ENCODE assay signal across 8 mouse cellular contexts in genomic region chr11:76655106-76655505, GRCm38 (mm10). TPM values are rescaled to one million over a fixed set of nuclear protein-coding genes. Genes with fewer than 3 reads are reported as not detected.
A peak's percentile ranks its signal among the peaks of the same experiment; 100 is the strongest.
DNase-seq lines count a peak whose midpoint lies in the region; ATAC-seq lines count a peak whose summit lies in the region.

No protein-coding gene starts in this region.

- H3K9me3 ChIP-seq in megakaryocyte, embryonic 14.5 days: 0 out of 2 replicates have a peak, but pooled peaks cover 2% of the 10 kb centered on the region
- H3K9me3 ChIP-seq in intestine, embryonic 15.5 days: no peaks in the 10 kb centered on the region
- no peaks in the 10 kb centered on the region for H3K9me3 ChIP-seq in liver, embryonic 15.5 days (replicated peaks)

- peak overlapping the region; percentile 15 for H3K4me3 ChIP-seq in megakaryocyte, embryonic 14.5 days (replicated peaks)
- H3K4me3 ChIP-seq in intestine, embryonic 15.5 days (replicated peaks): 0 out of 2 replicates have a peak overlapping the region, but pooled peaks have one; percentile 11
- H3K4me3 ChIP-seq in liver, embryonic 15.5 days (replicated peaks): no peak overlapping the region

- ATAC-seq in megakaryocyte, adult 5-6 weeks (ENCODE audit: poor library complexity, severe bottlenecking): no peak
- no peak for ATAC-seq in intestine, embryonic 15.5 days
- no peak for ATAC-seq in liver, embryonic 15.5 days (ENCODE audit: insufficient read depth)

- H3K27me3 ChIP-seq in megakaryocyte, embryonic 14.5 days (replicated peaks): peaks cover 60% of the 10 kb centered on the region
- no peaks in the 10 kb centered on the region for H3K27me3 ChIP-seq in intestine, embryonic 15.5 days (replicated peaks)
- no peaks in the 10 kb centered on the region for H3K27me3 ChIP-seq in liver, embryonic 15.5 days

- peaks cover 4% of the 10 kb centered on the region; the same call in 1 of the 2 replicates for H3K4me1 ChIP-seq in megakaryocyte, embryonic 14.5 days
- H3K4me1 ChIP-seq in intestine, embryonic 15.5 days (replicated peaks): peaks cover 7% of the 10 kb centered on the region; the same call in 1 of the 2 replicates
- no peaks in the 10 kb centered on the region for H3K4me1 ChIP-seq in liver, embryonic 15.5 days (replicated peaks)

- no peaks in the 10 kb centered on the region for H3K36me3 ChIP-seq in megakaryocyte, embryonic 14.5 days (replicated peaks; ENCODE audit: low read length)
- H3K36me3 ChIP-seq in intestine, embryonic 15.5 days: no peaks in the 10 kb centered on the region
- H3K36me3 ChIP-seq in liver, embryonic 15.5 days (replicated peaks): no peaks in the 10 kb centered on the region

- H3K9ac ChIP-seq in intestine, embryonic 15.5 days: no peak overlapping the region
- H3K9ac ChIP-seq in liver, embryonic 15.5 days: no peak overlapping the region

- 5% methylated on average over 10 of the region's 10 CpGs for WGBS in intestine, embryonic 15.5 days
- 6% methylated on average over 10 of the region's 10 CpGs for WGBS in liver, embryonic 15.5 days (ENCODE audit: insufficient replicate concordance)

- peak; percentile 26 for DNase-seq in adrenal gland, postnatal 25 days
- peak; percentile 30 for DNase-seq in fibroblast of lung, adult 2 months (ENCODE audit: low read depth)
- DNase-seq in right cerebral cortex, postnatal 14 days: peak; percentile 65
- no peak for DNase-seq in T-cell, adult 2 months (ENCODE audit: low spot score)

- no peak overlapping the region for H3K27ac ChIP-seq in intestine, embryonic 15.5 days
- H3K27ac ChIP-seq in liver, embryonic 15.5 days (replicated peaks): no peak overlapping the region

- peak overlapping the region; percentile 52 for H3K4me2 ChIP-seq in intestine, embryonic 15.5 days (replicated peaks)
- H3K4me2 ChIP-seq in liver, embryonic 15.5 days: peak overlapping the region; percentile 39; the same call in 1 of the 2 replicates

RNA-seq across cellular contexts. Expression of gene Bhlha9, which starts 17.2 kb away (rescaled TPM):
- not detected in 2 replicates for polyA plus RNA-seq in megakaryocyte, embryonic 14.5 days (2012; ENCODE audit: insufficient read depth, low replicate concordance)
- 0.18 TPM in 1 of 2 replicates, not detected in the other for total RNA-seq in megakaryocyte, adult 5-6 weeks (2015)
- total RNA-seq in megakaryocyte, adult 5-6 weeks (2017): not detected in 2 replicates
- total RNA-seq in adrenal gland, postnatal 25 days (2021): not detected in 2 replicates
- polyA plus RNA-seq in intestine, embryonic 15.5 days (2015; fragmentation: Nextera tagmentation; extraction: Ambion mirVana): 0.14 and 0.19 TPM in 2 replicates
- not detected in 2 replicates for polyA plus RNA-seq in liver, embryonic 15.5 days (2015; fragmentation: Nextera tagmentation; extraction: Ambion mirVana)

RNA-seq across cellular contexts. Expression of gene Trarg1, which starts 24.5 kb away (rescaled TPM):
- polyA plus RNA-seq in megakaryocyte, embryonic 14.5 days (2012; ENCODE audit: insufficient read depth, low replicate concordance): 0.06 TPM in 1 of 2 replicates, not detected in the other
- not detected in 2 replicates for total RNA-seq in megakaryocyte, adult 5-6 weeks (2015)
- total RNA-seq in megakaryocyte, adult 5-6 weeks (2017): not detected in 2 replicates
- total RNA-seq in adrenal gland, postnatal 25 days (2021): 27.4 and 30.2 TPM in 2 replicates
- 0.35 and 0.64 TPM in 2 replicates for polyA plus RNA-seq in intestine, embryonic 15.5 days (2015; fragmentation: Nextera tagmentation; extraction: Ambion mirVana)
- not detected in 2 replicates for polyA plus RNA-seq in liver, embryonic 15.5 days (2015; fragmentation: Nextera tagmentation; extraction: Ambion mirVana)

RNA-seq across cellular contexts. Expression of gene Abr, which starts 33.0 kb away (rescaled TPM):
- 6.3 and 8.5 TPM in 2 replicates for polyA plus RNA-seq in megakaryocyte, embryonic 14.5 days (2012; ENCODE audit: insufficient read depth, low replicate concordance)
- 45.8 and 47.9 TPM in 2 replicates for total RNA-seq in megakaryocyte, adult 5-6 weeks (2015)
- 78.4 and 84.4 TPM in 2 replicates for total RNA-seq in megakaryocyte, adult 5-6 weeks (2017)
- 53.7 and 55.3 TPM in 2 replicates for total RNA-seq in adrenal gland, postnatal 25 days (2021)
- polyA plus RNA-seq in intestine, embryonic 15.5 days (2015; fragmentation: Nextera tagmentation; extraction: Ambion mirVana): 37.9 and 38.3 TPM in 2 replicates
- polyA plus RNA-seq in liver, embryonic 15.5 days (2015; fragmentation: Nextera tagmentation; extraction: Ambion mirVana): 3.9 and 4.3 TPM in 2 replicates
